Mouse (Mus musculus): ENCODE results near the gene H2-M5. TPM values are rescaled to one million over a fixed set of nuclear protein-coding genes. Genes with fewer than 3 reads are reported as not detected.

Gene H2-M5
- total and polyA plus RNA-seq, 2 experiments from 2014 or later, result 1.9 to 2.5 TPM

DNA sequence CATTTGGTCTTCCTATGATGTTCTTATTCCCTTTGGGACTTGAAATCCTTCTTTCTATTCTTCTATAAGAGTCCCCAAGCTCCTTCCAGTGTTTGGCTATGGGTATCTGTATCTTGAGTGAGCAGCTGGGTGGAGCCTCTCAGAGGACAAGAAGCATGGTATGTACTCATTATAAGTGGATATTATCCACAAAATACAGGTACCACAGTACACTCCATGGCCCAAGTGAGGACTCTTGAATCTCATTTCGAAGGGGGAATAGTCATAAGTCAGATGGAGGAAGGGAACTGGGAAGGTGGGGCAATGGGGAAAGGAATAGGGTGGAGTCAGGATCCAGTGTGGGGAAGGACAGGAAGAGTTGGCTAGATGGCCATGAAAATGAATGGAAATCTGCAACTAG lies 36.3 kb downstream of the H2-M5 start:
- TF ChIP-seq CTCF (IDR thresholded peaks at IDR 0.05; ENCODE audit: low read depth), result no peak
- DNase-seq (ENCODE audit: low spot score) (no peak), ATAC-seq (no peak)
- Histone ChIP-seq H3K27me3 (ENCODE audit: insufficient read depth, low read length) (no peaks in the 10 kb centered on the region), H3K4me1 (ENCODE audit: insufficient read depth, low read length) (peaks cover 5% of the 10 kb centered on the region; the same call in 1 of the 2 replicates), H3K27ac (no peak overlapping the region), H3K9ac (replicated peaks; ENCODE audit: low read length) (no peak overlapping the region), H3K9me3 (ENCODE audit: low read length) (no peaks in the 10 kb centered on the region), H3K36me3 (ENCODE audit: insufficient read depth, low read length) (peaks cover 10% of the 10 kb centered on the region), H3K4me2 (ENCODE audit: low read depth, low read length) (no peak overlapping the region), H3K4me3 (ENCODE audit: low read length) (no peak overlapping the region)
- WGBS, result 97% methylated on average over 1 of the region's 1 CpGs

DNA sequence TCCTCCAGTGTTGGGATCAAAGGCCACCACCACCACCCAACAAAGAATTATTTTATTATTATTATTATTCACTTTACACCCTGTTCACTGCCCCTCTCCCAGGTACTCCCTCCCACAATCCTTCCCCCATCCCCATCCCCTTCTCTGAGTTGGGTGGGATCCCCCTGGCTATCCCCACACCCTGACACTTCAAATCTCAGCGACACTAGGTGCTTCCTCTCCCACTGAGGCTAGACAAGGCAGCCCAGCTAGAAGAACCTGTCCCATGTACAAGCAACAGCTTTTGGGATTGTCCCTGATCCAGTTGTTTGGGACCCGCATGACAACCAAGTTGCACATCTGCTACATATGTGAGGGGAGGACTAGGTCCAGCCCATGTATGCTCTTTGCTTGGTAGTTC lies 36.7 kb downstream of the H2-M5 start:
- no peak overlapping the region for H3K9ac ChIP-seq (replicated peaks; ENCODE audit: low read length)
- no peak for TF ChIP-seq CTCF (IDR thresholded peaks at IDR 0.05; ENCODE audit: low read depth)
- ATAC-seq (no peak), DNase-seq (ENCODE audit: low spot score) (no peak)
- H3K27ac ChIP-seq, result 0 out of 2 replicates have a peak overlapping the region, but pooled peaks have one; percentile 74
- H3K27me3 ChIP-seq (ENCODE audit: insufficient read depth, low read length), result no peaks in the 10 kb centered on the region
- H3K4me1 ChIP-seq (ENCODE audit: insufficient read depth, low read length), result peaks cover 4% of the 10 kb centered on the region; the same call in 1 of the 2 replicates
- 86% methylated on average over 2 of the region's 2 CpGs for WGBS
- peaks cover 10% of the 10 kb centered on the region for H3K36me3 ChIP-seq (ENCODE audit: insufficient read depth, low read length)
- no peak overlapping the region for H3K4me3 ChIP-seq (ENCODE audit: low read length)
- H3K9me3 ChIP-seq (ENCODE audit: low read length), result no peaks in the 10 kb centered on the region
- no peak overlapping the region for H3K4me2 ChIP-seq (ENCODE audit: low read depth, low read length)

DNA sequence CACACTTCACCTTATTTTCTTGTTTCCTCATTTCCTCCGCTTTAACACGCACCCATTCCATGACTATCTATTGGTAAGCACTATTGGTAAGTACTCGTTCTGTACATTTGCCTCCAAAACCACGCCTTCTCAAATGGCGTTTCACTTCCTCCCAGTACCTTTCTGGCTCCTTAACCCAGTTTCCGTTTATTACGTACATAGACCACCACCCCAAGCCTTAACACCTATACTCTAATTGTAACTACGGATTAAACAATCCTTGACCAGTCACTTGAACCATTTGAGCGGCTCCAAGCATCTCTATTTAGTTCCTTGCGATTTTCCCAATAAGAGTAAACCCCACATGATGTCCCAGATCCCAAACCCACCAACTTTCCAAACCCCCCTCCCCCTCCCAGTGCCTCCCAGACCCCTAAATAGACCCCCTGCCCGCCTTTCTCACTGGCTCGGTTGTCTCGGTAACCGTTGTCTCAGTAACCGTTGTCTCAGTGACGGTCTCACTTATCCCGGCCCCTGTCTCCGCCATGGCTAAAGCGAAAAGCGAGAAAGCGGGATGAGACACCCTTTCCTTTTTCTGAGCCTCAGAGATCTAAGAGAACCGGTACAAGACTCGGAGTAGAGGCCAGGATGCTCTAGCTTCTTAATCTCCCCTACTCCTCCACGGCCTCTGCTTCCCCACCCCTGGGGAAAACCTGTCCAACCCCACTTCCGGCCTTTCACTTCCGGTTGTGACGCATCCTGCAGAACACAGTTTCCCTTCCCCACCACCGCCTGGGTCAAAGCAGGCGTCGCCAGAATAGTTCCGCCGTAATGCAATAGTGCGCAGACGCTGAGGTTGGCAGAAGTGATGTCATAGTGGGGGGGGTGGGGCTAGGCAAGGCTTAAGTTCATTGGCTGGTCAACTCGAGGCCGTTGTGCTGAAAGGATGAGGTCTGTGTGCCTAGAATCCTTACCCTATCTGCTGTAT lies 38.1 kb downstream of the H2-M5 start, which contains the start of gene Ppp1r11:
Gene Ppp1r11, minus strand, starts transcription at position 761 of the 967 bp plus-strand sequence.
- H3K9ac ChIP-seq (replicated peaks; ENCODE audit: low read length), result peak within 1 kb of the TSS; percentile 71
- peaks cover 5% of the 10 kb centered on the region for H3K36me3 ChIP-seq (ENCODE audit: insufficient read depth, low read length)
- no peak for TF ChIP-seq CTCF (IDR thresholded peaks at IDR 0.05; ENCODE audit: low read depth)
- H3K4me2 ChIP-seq (ENCODE audit: low read depth, low read length), result peak within 1 kb of the TSS; percentile 86
- H3K27me3 ChIP-seq (ENCODE audit: insufficient read depth, low read length), result no peaks in the 10 kb centered on the region
- H3K27ac ChIP-seq, result peak within 1 kb of the TSS; percentile 85
- peak within 1 kb of the TSS; percentile 76 for H3K4me3 ChIP-seq (ENCODE audit: low read length)
- no peaks in the 10 kb centered on the region for H3K9me3 ChIP-seq (ENCODE audit: low read length)
- peaks cover 9% of the 10 kb centered on the region for H3K4me1 ChIP-seq (ENCODE audit: insufficient read depth, low read length)
- ATAC-seq (peak; percentile 98), DNase-seq (ENCODE audit: low spot score) (peak; percentile 99)
- 2% methylated on average over 36 of the region's 36 CpGs for WGBS

DNA sequence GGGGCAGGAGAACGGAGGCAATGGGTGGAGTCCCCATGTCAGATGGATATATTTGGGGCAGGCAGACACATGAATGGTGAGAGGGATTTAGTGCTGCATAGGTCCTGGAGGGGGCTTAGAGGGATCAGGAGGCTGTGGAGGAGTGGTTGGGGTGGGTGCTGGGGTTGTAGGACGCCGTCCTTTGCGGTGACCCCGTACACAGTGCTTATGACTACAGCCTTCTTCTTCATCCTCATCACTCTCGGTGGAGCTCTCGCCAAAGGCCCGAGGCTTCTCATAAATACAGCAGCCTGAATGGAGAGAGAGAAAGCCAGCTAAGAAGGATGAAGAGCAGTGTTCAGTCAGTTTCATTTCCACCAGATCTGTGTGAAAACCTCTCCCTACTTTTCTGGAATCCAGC lies 40.1 kb downstream of the H2-M5 start:
- no peaks in the 10 kb centered on the region for H3K9me3 ChIP-seq (ENCODE audit: low read length)
- no peak for ATAC-seq

DNA sequence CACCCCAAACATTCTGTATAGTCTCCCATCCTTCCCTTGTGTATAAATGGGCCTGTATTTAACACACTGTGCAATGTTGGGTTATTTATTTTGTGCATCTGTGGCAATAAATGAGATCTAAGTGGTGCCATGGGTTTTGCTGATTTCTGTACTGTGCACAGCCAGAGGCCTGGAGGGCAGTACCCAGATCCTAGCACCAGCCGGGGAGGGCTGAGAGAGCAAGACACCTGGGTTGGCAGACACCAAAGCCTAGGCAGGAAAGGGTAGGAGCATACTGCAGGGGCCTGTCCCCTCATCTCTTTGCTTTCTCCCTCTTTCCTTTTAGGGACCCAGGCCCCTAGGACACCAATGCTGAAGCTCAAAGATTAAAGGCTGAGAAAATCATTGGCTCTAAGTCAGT lies 41.1 kb downstream of the H2-M5 start:
- Histone ChIP-seq H3K27me3 (ENCODE audit: insufficient read depth, low read length) (no peaks in the 10 kb centered on the region), H3K27ac (no peak overlapping the region), H3K4me2 (ENCODE audit: low read depth, low read length) (no peak overlapping the region), H3K9me3 (ENCODE audit: low read length) (no peaks in the 10 kb centered on the region), H3K9ac (replicated peaks; ENCODE audit: low read length) (no peak overlapping the region), H3K36me3 (ENCODE audit: insufficient read depth, low read length) (peaks cover 5% of the 10 kb centered on the region), H3K4me3 (ENCODE audit: low read length) (no peak overlapping the region), H3K4me1 (ENCODE audit: insufficient read depth, low read length) (peaks cover 11% of the 10 kb centered on the region)
- ATAC-seq (no peak), DNase-seq (ENCODE audit: low spot score) (no peak)
- WGBS, result 69% methylated on average over 1 of the region's 1 CpGs
- no peak for TF ChIP-seq CTCF (IDR thresholded peaks at IDR 0.05; ENCODE audit: low read depth)

More for the DNA sequence above, 40.1 kb downstream of the H2-M5 start:
- no peak overlapping the region for H3K4me3 ChIP-seq (ENCODE audit: low read length)
- H3K27me3 ChIP-seq (ENCODE audit: insufficient read depth, low read length), result no peaks in the 10 kb centered on the region
- TF ChIP-seq CTCF (IDR thresholded peaks at IDR 0.05; ENCODE audit: low read depth), result no peak
- H3K27ac ChIP-seq, result no peak overlapping the region
- no peak overlapping the region for H3K4me2 ChIP-seq (ENCODE audit: low read depth, low read length)
- DNase-seq (ENCODE audit: low spot score), result no peak
- peaks cover 5% of the 10 kb centered on the region for H3K36me3 ChIP-seq (ENCODE audit: insufficient read depth, low read length)
- 94% methylated on average over 8 of the region's 8 CpGs for WGBS
- H3K9ac ChIP-seq (replicated peaks; ENCODE audit: low read length), result no peak overlapping the region
- peaks cover 10% of the 10 kb centered on the region for H3K4me1 ChIP-seq (ENCODE audit: insufficient read depth, low read length)

DNA sequence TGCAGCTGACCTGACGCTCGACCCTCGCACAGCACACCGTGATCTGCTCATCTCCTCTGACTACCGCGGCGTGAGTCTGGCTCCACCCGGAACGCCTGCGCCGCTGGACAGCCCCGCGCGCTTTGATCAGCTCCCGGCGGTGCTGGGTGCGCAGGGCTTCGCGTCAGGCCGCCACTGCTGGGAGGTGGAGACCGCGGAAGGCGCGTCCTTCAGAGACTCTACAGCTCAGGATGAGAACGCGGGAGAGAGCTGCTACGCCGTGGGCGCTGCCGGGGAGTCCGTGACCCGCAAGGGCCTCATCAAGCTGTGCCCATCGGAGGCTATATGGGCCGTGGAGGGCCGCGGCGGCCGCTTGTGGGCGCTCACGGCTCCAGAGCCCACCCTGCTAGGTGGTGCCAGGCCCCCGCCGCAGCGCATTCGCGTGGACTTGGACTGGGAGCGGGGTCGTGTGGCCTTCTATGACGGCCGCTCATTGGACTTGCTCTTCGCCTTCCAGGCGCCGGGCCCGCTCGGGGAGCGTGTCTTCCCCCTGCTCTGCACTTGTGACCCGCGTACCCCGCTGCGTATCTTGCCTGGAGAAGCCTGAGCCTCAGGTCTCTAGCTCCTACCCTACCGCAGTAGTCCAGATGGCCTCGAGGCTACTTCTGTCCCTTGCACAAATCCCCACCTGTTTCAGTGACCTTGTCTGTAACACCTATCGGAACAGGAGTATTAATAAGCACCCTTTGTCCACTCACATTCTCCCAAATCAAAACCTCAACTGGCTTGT lies 42.1 kb downstream of the H2-M5 start:
- H3K9ac ChIP-seq (replicated peaks; ENCODE audit: low read length), result peak overlapping the region; percentile 74
- peaks cover 6% of the 10 kb centered on the region; the same call in 1 of the 2 replicates for H3K27me3 ChIP-seq (ENCODE audit: insufficient read depth, low read length)
- H3K36me3 ChIP-seq (ENCODE audit: insufficient read depth, low read length), result peaks cover 5% of the 10 kb centered on the region
- peak overlapping the region; percentile 44 for H3K4me3 ChIP-seq (ENCODE audit: low read length)
- H3K4me1 ChIP-seq (ENCODE audit: insufficient read depth, low read length), result peaks cover 19% of the 10 kb centered on the region
- no peaks in the 10 kb centered on the region for H3K9me3 ChIP-seq (ENCODE audit: low read length)
- DNase-seq (ENCODE audit: low spot score), result peak; percentile 79
- WGBS, result 1% methylated on average over 62 of the region's 62 CpGs
- H3K27ac ChIP-seq, result peak overlapping the region; percentile 78
- TF ChIP-seq CTCF (IDR thresholded peaks at IDR 0.05; ENCODE audit: low read depth), result peak; percentile 50
- peak overlapping the region; percentile 92 for H3K4me2 ChIP-seq (ENCODE audit: low read depth, low read length)
- peak; percentile 65 for ATAC-seq
